Mouse (Mus musculus) MEL (cell line): ENCODE data around the gene Usp53. TPM values are rescaled to one million over a fixed set of nuclear protein-coding genes. Genes with fewer than 3 reads are reported as not detected.

Experiments used
- DNase-seq: peaks from one replicate; pipeline ENCODE4 v3.0.0; 2011; ENCODE audit warnings: low read depth, low spot score
- H3K27ac ChIP-seq: 2 replicates; pipeline ENCODE4 v1.5.1; 2012; ENCODE audit warnings: low read depth, mild to moderate bottlenecking, control low read depth, low read length, moderate library complexity; ENCODE audit not compliant: control insufficient read depth
- H3K27me3 ChIP-seq, 2 experiments: fragments of 150-350 bp in 1 of 2; sonication (generic) in 1 of 2; 2 replicates each; pipeline ENCODE4 v1.6.1; 2012; ENCODE audit warnings: low read length in 2 of 2, mild to moderate bottlenecking in 2 of 2, improper control_type of control experiment in 1 of 2, moderate library complexity in 1 of 2; ENCODE audit not compliant: insufficient read depth in 2 of 2, control insufficient read depth in 1 of 2
- H3K36me3 ChIP-seq, 2 experiments: 2 replicates each; pipeline ENCODE4 v1.6.1; 2012 to 2014; ENCODE audit warnings: low read length in 2 of 2, improper control_type of control experiment in 1 of 2, inconsistent platforms in 1 of 2, mild to moderate bottlenecking in 1 of 2; ENCODE audit not compliant: insufficient read depth in 2 of 2, control insufficient read depth in 1 of 2
- H3K4me1 ChIP-seq, 2 experiments: fragments of 150-350 bp in 1 of 2; sonication (generic) in 1 of 2; 2 replicates each; pipeline ENCODE4 v1.6.1; 2012; ENCODE audit warnings: low read length in 2 of 2, improper control_type of control experiment in 1 of 2, mild to moderate bottlenecking in 1 of 2; ENCODE audit not compliant: insufficient read depth in 2 of 2, control insufficient read depth in 1 of 2
- H3K4me3 ChIP-seq, 2 experiments: fragments of 150-350 bp in 1 of 2; sonication (generic) in 1 of 2; 2 replicates each; pipeline ENCODE4 v1.5.1; 2012; ENCODE audit warnings: low read depth in 2 of 2, low read length in 2 of 2, mild to moderate bottlenecking in 2 of 2, moderate library complexity in 2 of 2, control low read depth in 1 of 2, improper control_type of control experiment in 1 of 2; ENCODE audit not compliant: control insufficient read depth in 1 of 2, insufficient read depth in 1 of 2
- H3K79me2 ChIP-seq: 2 replicates; pipeline ENCODE4 v1.6.1; 2012; ENCODE audit warnings: mild to moderate bottlenecking, low read length, moderate library complexity; ENCODE audit not compliant: control insufficient read depth, poor library complexity, insufficient read depth
- H3K9ac ChIP-seq: 2 replicates; pipeline ENCODE4 v1.6.1; 2012; ENCODE audit warnings: low read depth, mild to moderate bottlenecking, control low read depth, low read length, moderate library complexity; ENCODE audit not compliant: control insufficient read depth, poor library complexity, severe bottlenecking
- H3K9me3 ChIP-seq: fragments of 150-350 bp; sonication (generic); replicated peaks from 2 replicates; pipeline ENCODE4 v1.6.1; 2012; ENCODE audit warnings: mild to moderate bottlenecking, low read length, improper control_type of control experiment, moderate library complexity; ENCODE audit not compliant: insufficient read depth
- CHD2 ChIP-seq: IDR thresholded peaks from 2 replicates; pipeline ENCODE4 v1.6.1; 2011; ENCODE audit warnings: low read length, improper control_type of control experiment
- EP300 ChIP-seq, 2 experiments: IDR thresholded peaks; 2 replicates each; pipeline ENCODE4 v1.6.1; 2011; ENCODE audit warnings: improper control_type of control experiment in 2 of 2, low read length in 2 of 2, low read depth in 1 of 2, mild to moderate bottlenecking in 1 of 2
- GABPA ChIP-seq: IDR thresholded peaks from 2 replicates; pipeline ENCODE4 v1.6.1; 2012; ENCODE audit warnings: low read depth, mild to moderate bottlenecking, inconsistent platforms, low read length, improper control_type of control experiment, moderate library complexity
- GATA1 ChIP-seq: IDR thresholded peaks from 2 replicates; pipeline ENCODE4 v1.6.1; 2011; ENCODE audit warnings: low read depth, low read length, improper control_type of control experiment
- MAFK ChIP-seq: IDR thresholded peaks from 2 replicates; pipeline ENCODE4 v1.6.1; 2011; ENCODE audit warnings: low read depth, mild to moderate bottlenecking, low read length, improper control_type of control experiment, borderline replicate concordance
- MAZ ChIP-seq: IDR thresholded peaks from 2 replicates; pipeline ENCODE4 v1.6.1; 2012; ENCODE audit warnings: low read depth, mild to moderate bottlenecking, inconsistent platforms, low read length, improper control_type of control experiment
- MEF2A ChIP-seq: IDR thresholded peaks from 2 replicates; pipeline ENCODE4 v1.6.1; 2014; ENCODE audit warnings: low read depth, mild to moderate bottlenecking, inconsistent platforms, low read length, improper control_type of control experiment; ENCODE audit not compliant: poor library complexity, insufficient replicate concordance, severe bottlenecking; ENCODE audit errors: extremely low read depth
- MXI1 ChIP-seq: IDR thresholded peaks from 2 replicates; pipeline ENCODE4 v1.6.1; 2011; ENCODE audit warnings: mild to moderate bottlenecking, low read depth, low read length, improper control_type of control experiment
- MYB ChIP-seq: IDR thresholded peaks from 2 replicates; pipeline ENCODE4 v1.6.1; 2011; ENCODE audit warnings: mild to moderate bottlenecking, low read depth, low read length, improper control_type of control experiment
- MYC ChIP-seq: IDR thresholded peaks from 2 replicates; pipeline ENCODE4 v1.6.1; 2011; ENCODE audit warnings: low read depth, mild to moderate bottlenecking, low read length, improper control_type of control experiment, moderate library complexity
- NRF1 ChIP-seq: IDR thresholded peaks from 2 replicates; pipeline ENCODE4 v1.6.1; 2014; ENCODE audit warnings: low read depth, mild to moderate bottlenecking, inconsistent platforms, low read length, improper control_type of control experiment, moderate library complexity; ENCODE audit not compliant: poor library complexity, insufficient read depth, severe bottlenecking
- POLR2A ChIP-seq, 2 experiments: IDR thresholded peaks; 2 replicates each; pipeline ENCODE4 v1.6.1; 2011 to 2012; ENCODE audit warnings: low read length in 2 of 2, mild to moderate bottlenecking in 2 of 2, control low read depth in 1 of 2, improper control_type of control experiment in 1 of 2, low read depth in 1 of 2, moderate library complexity in 1 of 2; ENCODE audit not compliant: control insufficient read depth in 1 of 2, insufficient read depth in 1 of 2, poor library complexity in 1 of 2
- POLR2AphosphoS2 ChIP-seq: IDR thresholded peaks from 2 replicates; pipeline ENCODE4 v1.6.1; 2011; ENCODE audit warnings: low read length, improper control_type of control experiment
- SIN3A ChIP-seq: IDR thresholded peaks from 2 replicates; pipeline ENCODE4 v1.6.1; 2012; ENCODE audit warnings: low read length, improper control_type of control experiment, inconsistent platforms
- SMC3 ChIP-seq: IDR thresholded peaks from 2 replicates; pipeline ENCODE4 v1.6.1; 2011; ENCODE audit warnings: low read depth, low read length, improper control_type of control experiment
- TCF12 ChIP-seq: IDR thresholded peaks from 2 replicates; pipeline ENCODE4 v1.6.1; 2014; ENCODE audit warnings: low read depth, mild to moderate bottlenecking, inconsistent platforms, low read length, improper control_type of control experiment, moderate library complexity
- UBTF ChIP-seq: IDR thresholded peaks from 2 replicates; pipeline ENCODE4 v1.6.1; 2012; ENCODE audit warnings: low read depth, mild to moderate bottlenecking, inconsistent platforms, low read length, improper control_type of control experiment, moderate library complexity, borderline replicate concordance; ENCODE audit not compliant: insufficient read depth
- USF1 ChIP-seq: IDR thresholded peaks from 2 replicates; pipeline ENCODE4 v1.6.1; 2014; ENCODE audit warnings: low read depth, mild to moderate bottlenecking, inconsistent platforms, low read length, improper control_type of control experiment, moderate library complexity
- ZC3H11A ChIP-seq: IDR thresholded peaks from 2 replicates; pipeline ENCODE4 v1.6.1; 2012; ENCODE audit warnings: low read depth, mild to moderate bottlenecking, inconsistent platforms, low read length, improper control_type of control experiment
- ZKSCAN1 ChIP-seq: IDR thresholded peaks from 2 replicates; pipeline ENCODE4 v1.6.1; 2012; ENCODE audit warnings: low read depth, mild to moderate bottlenecking, inconsistent platforms, low read length, improper control_type of control experiment, moderate library complexity
- ZMIZ1 ChIP-seq: IDR thresholded peaks from 2 replicates; pipeline ENCODE4 v1.6.1; 2012; ENCODE audit warnings: low read depth, mild to moderate bottlenecking, inconsistent platforms, low read length, improper control_type of control experiment, moderate library complexity
- ZNF384 ChIP-seq: IDR thresholded peaks from 2 replicates; pipeline ENCODE4 v1.6.1; 2012; ENCODE audit warnings: low read depth, mild to moderate bottlenecking, inconsistent platforms, low read length, improper control_type of control experiment
- polyA plus RNA-seq, 2 experiments: library from polyadenylated mRNA; stranded (reverse) in 1 of 2; unstranded in 1 of 2; fragments of >175 nt in 1 of 2; fragments of >200 nt in 1 of 2; gene quantifications; 2 replicates each; pipeline versions ENCODE4 v1.2.1 to v1.2.4; 2012; ENCODE audit warnings: low replicate concordance in 2 of 2, low read depth in 1 of 2; ENCODE audit not compliant: insufficient read length in 2 of 2, insufficient read depth in 1 of 2, missing spikeins in 1 of 2
- total RNA-seq: library from RNA; depleted of rRNA; stranded (reverse); fragments of 300-350 nt; gene quantifications from 2 replicates; pipeline ENCODE4 v1.2.3, GENCODE M21; 2012

The Usp53 gene
- total and polyA plus RNA-seq, 3 experiments: 2.0 to 2.7 TPM; not detected in 1

DNA sequence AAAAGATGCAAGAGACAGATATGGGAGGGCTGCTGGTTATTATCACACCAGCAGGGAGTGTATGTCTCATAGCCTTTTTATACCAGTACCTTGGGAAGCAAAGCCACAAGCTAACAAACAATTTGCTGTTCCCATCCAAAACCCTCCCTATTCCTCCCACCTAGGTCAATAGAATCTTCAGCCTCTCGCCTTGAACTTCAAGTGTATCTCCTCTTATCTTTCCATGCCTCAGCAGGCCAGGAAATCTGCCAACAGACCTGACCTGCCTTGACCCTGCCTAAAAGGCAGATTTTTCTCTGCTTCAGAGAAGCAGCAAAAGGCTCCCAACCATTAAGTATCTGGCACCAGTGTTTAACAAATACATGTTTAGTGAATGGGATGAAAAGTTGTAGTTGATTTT, 2.1 kb upstream of the Usp53 start:
- Histone ChIP-seq H3K79me2 (peaks cover 3% of the 10 kb centered on the region; the same call in 1 of the 2 replicates), H3K9ac (no peak overlapping the region), H3K9me3 (no peaks in the 10 kb centered on the region), H3K27me3 (no peaks in the 10 kb centered on the region), H3K36me3 (peaks cover 0 to 11% of the 10 kb centered on the region in 2 experiments; a peak in 2 of 4 replicates), H3K4me1 (peaks cover 0 to 7% of the 10 kb centered on the region in 2 experiments; a peak in 1 of 4 replicates), H3K4me3 (no peak overlapping the region), H3K27ac (no peak overlapping the region)
- TF ChIP-seq MXI1: no peak
- TF ChIP-seq ZKSCAN1: no peak
- TF ChIP-seq MEF2A: no peak
- TF ChIP-seq MYB: no peak
- TF ChIP-seq MYC: no peak
- no peak for TF ChIP-seq EP300 (IDR thresholded peaks at IDR 0.05; ENCODE audit: low read depth in 1 of 2, low read length in 2 of 2)
- no peak for TF ChIP-seq NRF1
- TF ChIP-seq POLR2AphosphoS2: no peak
- no peak for TF ChIP-seq SIN3A
- no peak for TF ChIP-seq ZC3H11A
- TF ChIP-seq SMC3: no peak
- TF ChIP-seq GABPA: no peak
- no peak for TF ChIP-seq POLR2A (IDR thresholded peaks at IDR 0.05; ENCODE audit: control insufficient read depth in 1 of 2, insufficient read depth in 1 of 2, low read depth in 1 of 2, low read length in 2 of 2, poor library complexity in 1 of 2)
- TF ChIP-seq USF1: no peak
- TF ChIP-seq GATA1: no peak
- no peak for TF ChIP-seq UBTF
- TF ChIP-seq MAFK: no peak
- no peak for DNase-seq

DNA sequence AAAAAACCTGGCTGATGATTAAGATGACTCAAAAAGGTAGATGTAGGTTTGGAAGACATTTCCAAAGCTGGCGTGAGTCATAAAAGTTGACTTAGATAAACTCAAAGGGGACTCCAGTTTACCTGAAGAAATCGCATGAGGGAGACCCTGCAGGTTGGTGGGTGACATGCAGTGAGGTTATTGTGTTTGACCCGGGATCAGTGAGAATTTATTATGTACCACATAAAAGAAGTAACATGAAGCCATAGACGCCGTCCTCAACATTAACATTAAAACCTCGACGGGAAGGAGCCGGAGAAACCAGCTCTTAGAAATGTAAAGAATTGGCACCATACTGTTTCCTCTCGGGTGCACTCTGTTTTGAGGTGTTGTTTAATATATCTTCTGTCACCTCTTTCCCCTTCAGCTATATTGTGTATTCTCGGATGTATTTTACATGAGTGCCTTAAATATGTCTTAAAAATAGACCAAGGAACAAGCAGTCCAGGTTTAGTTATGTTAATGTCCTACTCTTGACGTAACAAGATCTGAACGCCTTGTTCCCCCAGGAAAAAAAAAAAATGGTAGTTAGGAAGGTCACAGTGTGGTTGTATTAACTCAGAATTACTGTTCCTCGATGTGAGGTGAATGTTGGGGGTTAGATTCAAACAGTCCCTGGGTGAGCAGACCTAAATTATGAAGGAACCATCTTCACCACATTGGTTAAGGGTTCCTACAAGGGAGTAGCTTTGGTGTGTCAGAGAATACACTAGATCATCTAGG, 1.1 kb upstream of the Usp53 start:
- Histone ChIP-seq H3K27ac (no peak overlapping the region), H3K4me1 (peaks cover 0 to 7% of the 10 kb centered on the region in 2 experiments; a peak in 1 of 4 replicates), H3K9ac (peak overlapping the region; percentile 97), H3K36me3 (peaks cover 0 to 11% of the 10 kb centered on the region in 2 experiments; a peak in 2 of 4 replicates), H3K9me3 (no peaks in the 10 kb centered on the region), H3K27me3 (no peaks in the 10 kb centered on the region), H3K79me2 (peaks cover 3% of the 10 kb centered on the region; the same call in 1 of the 2 replicates), H3K4me3 (peak overlapping the region; percentile 72 to 95)
- DNase-seq: no peak
- TF ChIP-seq ZMIZ1 (no peak), POLR2AphosphoS2 (no peak), SIN3A (no peak), MAZ (no peak), CHD2 (no peak), ZNF384 (no peak), TCF12 (no peak), USF1 (no peak)
